15 mouse cellular contexts compared by ENCODE assay signal in genomic region chr15:95418641-95419040, GRCm38 (mm10).
"Had no signal": no experiment of that assay in that cellular context is flagged by ENCODE, and none has a peak within 500 bp of the region (broad histone marks: within the 10 kb centered on the region; RNA-seq: fewer than 3 reads in every experiment).

No protein-coding gene starts in this region.

- DNase-seq: kidney, adult 11 months; kidney, adult 9 months; kidney, postnatal 36 days; left cerebral cortex, postnatal 4 days; lung, embryonic 14.5 days; lung, postnatal 10 days; lung, postnatal 4 days; right cerebral cortex, adult 18-20 months; right cerebral cortex, postnatal 25 days; thymus, postnatal 36 days had no signal

- H3K4me3 ChIP-seq: limb, embryonic 13.5 days; liver, embryonic 12.5 days; myocyte; neural tube, embryonic 15.5 days had no signal

- H3K9ac ChIP-seq: limb, embryonic 13.5 days; liver, embryonic 12.5 days; lung, embryonic 14.5 days; neural tube, embryonic 15.5 days had no signal

- H3K9me3 ChIP-seq: limb, embryonic 13.5 days; neural tube, embryonic 15.5 days had no signal

- H3K36me3 ChIP-seq: limb, embryonic 13.5 days; liver, embryonic 12.5 days had no signal

- H3K27ac ChIP-seq: kidney, postnatal 0 days; limb, embryonic 13.5 days; liver, embryonic 12.5 days; neural tube, embryonic 15.5 days had no signal

- H3K27me3 ChIP-seq: limb, embryonic 13.5 days; liver, embryonic 12.5 days; neural tube, embryonic 15.5 days had no signal

- H3K4me2 ChIP-seq: limb, embryonic 13.5 days; liver, embryonic 12.5 days; lung, embryonic 14.5 days; neural tube, embryonic 15.5 days had no signal

- ATAC-seq: liver, embryonic 12.5 days had no signal

- H3K4me1 ChIP-seq: limb, embryonic 13.5 days; liver, embryonic 12.5 days; neural tube, embryonic 15.5 days had no signal
